Mouse (Mus musculus): ENCODE measurements around the gene Eif4a1. TPM values are rescaled to one million over a fixed set of nuclear protein-coding genes. Genes with fewer than 3 reads are reported as not detected.
"Not testable (repeated sequence)": the region's sequence is repeated elsewhere in the genome, so short reads cannot be mapped to it uniquely, and the experiment has no call there.

Gene Eif4a1
- total RNA-seq, 2 experiments from 2014 or later = 455 to 466 TPM

GRCm38 (mm10) chr11:69657462-69657881 lies 14.8 kb downstream of the Eif4a1 start:
- intact Hi-C loops (cut with DNase I) = no loop called here
- no peak for DNase-seq (ENCODE audit: extremely low spot score in 1 of 2, low spot score in 2 of 2)

- intact Hi-C loops (cut with DNase I) = no loop called here
- DNase-seq (ENCODE audit: extremely low spot score in 1 of 2, low spot score in 2 of 2) = peak in 1 of 2 experiments; percentile 49
Observed at GRCm38 (mm10) chr11:69656617-69657461, 15.4 kb downstream of the Eif4a1 start.

GRCm38 (mm10) chr11:69656065-69656455 lies 16.2 kb downstream of the Eif4a1 start:
- DNase-seq (ENCODE audit: extremely low spot score in 1 of 2, low spot score in 2 of 2) = no peak
- intact Hi-C loops (cut with DNase I) = no loop called here

- intact Hi-C loops (cut with DNase I) = no loop called here
- peak; percentile 70 to 83 for DNase-seq (ENCODE audit: extremely low spot score in 1 of 2, low spot score in 2 of 2)
Observed at GRCm38 (mm10) chr11:69655264-69656064, 16.8 kb downstream of the Eif4a1 start, which contains the start of gene Sox15. Gene Sox15, plus strand, starts transcription at chr11:69655314.

- no peak for DNase-seq (ENCODE audit: extremely low spot score in 1 of 2, low spot score in 2 of 2)
- intact Hi-C loops (cut with DNase I) = no loop called here
Observed at GRCm38 (mm10) chr11:69654760-69655159, 17.5 kb downstream of the Eif4a1 start.

GRCm38 (mm10) chr11:69653399-69653798 lies 18.8 kb downstream of the Eif4a1 start:
- intact Hi-C loops (cut with DNase I) = no loop called here
- DNase-seq (ENCODE audit: extremely low spot score in 1 of 2, low spot score in 2 of 2) = no peak

- intact Hi-C loops (cut with DNase I) = no loop called here
- DNase-seq (ENCODE audit: extremely low spot score in 1 of 2, low spot score in 2 of 2) = no peak
Observed at GRCm38 (mm10) chr11:69645860-69646259, 26.4 kb downstream of the Eif4a1 start.

GRCm38 (mm10) chr11:69635471-69635870 lies 36.8 kb downstream of the Eif4a1 start:
- DNase-seq (ENCODE audit: extremely low spot score in 1 of 2, low spot score in 2 of 2) = no peak
- intact Hi-C loops (cut with DNase I) = no loop called here

- intact Hi-C loops (cut with DNase I) = no loop called here
- peak in 1 of 2 experiments; percentile 84 for DNase-seq (ENCODE audit: extremely low spot score in 1 of 2, low spot score in 2 of 2)
Observed at GRCm38 (mm10) chr11:69633128-69633866, 38.9 kb downstream of the Eif4a1 start.

- intact Hi-C loops (cut with DNase I) = no loop called here
- DNase-seq (ENCODE audit: extremely low spot score in 1 of 2, low spot score in 2 of 2) = peak; percentile 99 to 100
Observed at GRCm38 (mm10) chr11:69632284-69633089, 39.7 kb downstream of the Eif4a1 start, which contains the start of gene Fxr2. Gene Fxr2, plus strand, starts transcription at chr11:69632990.

- intact Hi-C loops (cut with DNase I) = no loop called here
Observed at GRCm38 (mm10) chr11:69629802-69630201, 42.4 kb downstream of the Eif4a1 start.

GRCm38 (mm10) chr11:69628286-69628685 lies 43.9 kb downstream of the Eif4a1 start:
- intact Hi-C loops (cut with DNase I) = no loop called here
- peak in 1 of 2 experiments; percentile 70 for DNase-seq (ENCODE audit: extremely low spot score in 1 of 2, low spot score in 2 of 2)

More at GRCm38 (mm10) chr11:69629802-69630201, 42.4 kb downstream of the Eif4a1 start:
- no peak for DNase-seq (ENCODE audit: extremely low spot score in 1 of 2, low spot score in 2 of 2)

GRCm38 (mm10) chr11:69624339-69624738 lies 47.9 kb downstream of the Eif4a1 start:
- intact Hi-C loops (cut with DNase I); DNase-seq (ENCODE audit: extremely low spot score in 1 of 2, low spot score in 2 of 2): not testable (repeated sequence)

- intact Hi-C loops (cut with DNase I) = no loop called here
- DNase-seq (ENCODE audit: extremely low spot score in 1 of 2, low spot score in 2 of 2) = no peak
Observed at GRCm38 (mm10) chr11:69623006-69623405, 49.2 kb downstream of the Eif4a1 start.

- DNase-seq (ENCODE audit: extremely low spot score in 1 of 2, low spot score in 2 of 2) = no peak
- intact Hi-C loops (cut with DNase I) = no loop called here
Observed at GRCm38 (mm10) chr11:69622406-69622805, 49.8 kb downstream of the Eif4a1 start.

- intact Hi-C loops (cut with DNase I) = no loop called here
- DNase-seq (ENCODE audit: extremely low spot score in 1 of 2, low spot score in 2 of 2) = peak in 1 of 2 experiments; percentile 71
Observed at GRCm38 (mm10) chr11:69621571-69622268, 50.5 kb downstream of the Eif4a1 start, which contains the start of gene Sat2. Gene Sat2, plus strand, starts transcription at chr11:69622024.

- intact Hi-C loops (cut with DNase I) = no loop called here
- DNase-seq (ENCODE audit: extremely low spot score in 1 of 2, low spot score in 2 of 2) = no peak
Observed at GRCm38 (mm10) chr11:69620394-69621081, 51.7 kb downstream of the Eif4a1 start.

All from left cerebral cortex, postnatal 10 days (tissue).